Mouse (Mus musculus) left cerebral cortex, adult 18-20 months (tissue): ENCODE results near the gene Dnah12. TPM values are rescaled to one million over a fixed set of nuclear protein-coding genes. Genes with fewer than 3 reads are reported as not detected.
A peak's percentile ranks its signal among the peaks of the same experiment; 100 is the strongest.
"Not testable (repeated sequence)": the region's sequence is repeated elsewhere in the genome, so short reads cannot be mapped to it uniquely, and the experiment has no call there.

Experiments
- DNase-seq, 2 experiments: peaks; one replicate each; pipeline ENCODE4 v3.0.0; 2021 to 2022; ENCODE audit warnings: low spot score in 2 of 2, mixed read lengths in 1 of 2
- total RNA-seq, 2 experiments: library from RNA; stranded (reverse); gene quantifications; 2 replicates each; pipeline ENCODE4 v1.2.3; 2021

Gene Dnah12
- total RNA-seq, 2 experiments from 2014 or later, result 0.21 to 0.26 TPM

GRCm38 (mm10) chr14:26705246-26705645 lies 12.2 kb downstream of the Dnah12 start:
- DNase-seq, result not testable (repeated sequence)

DNA sequence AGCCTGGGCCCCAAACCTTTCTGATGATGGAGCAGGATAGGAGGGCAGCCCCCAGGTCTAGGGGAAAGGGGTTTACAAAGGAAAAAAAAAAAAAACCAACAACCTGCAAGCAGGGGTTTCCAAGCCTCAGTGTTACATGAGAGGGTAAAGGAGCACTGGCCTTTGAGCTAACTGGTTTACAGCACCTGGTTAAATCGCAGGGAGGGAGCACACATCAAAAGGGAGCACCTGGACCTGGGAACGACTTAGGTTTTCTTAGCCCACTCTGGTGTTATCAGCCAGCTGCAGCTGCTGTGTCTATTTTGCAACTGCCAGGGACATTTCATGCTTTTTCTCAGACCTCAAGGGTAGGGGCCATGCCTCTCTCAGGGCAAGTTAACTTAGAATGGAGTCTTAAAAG lies 26.6 kb downstream of the Dnah12 start:
- DNase-seq, result not testable (repeated sequence)

GRCm38 (mm10) chr14:26724898-26725297 lies 31.8 kb downstream of the Dnah12 start:
- no peak for DNase-seq

- DNase-seq, result no peak
Observed at GRCm38 (mm10) chr14:26758566-26758965, 65.5 kb downstream of the Dnah12 start.

GRCm38 (mm10) chr14:26764827-26765226 lies 71.8 kb downstream of the Dnah12 start:
- no peak for DNase-seq

GRCm38 (mm10) chr14:26768195-26768594 lies 75.1 kb downstream of the Dnah12 start:
- DNase-seq, result no peak

- DNase-seq, result no peak
Observed at GRCm38 (mm10) chr14:26773536-26773935, 80.5 kb downstream of the Dnah12 start.

DNA sequence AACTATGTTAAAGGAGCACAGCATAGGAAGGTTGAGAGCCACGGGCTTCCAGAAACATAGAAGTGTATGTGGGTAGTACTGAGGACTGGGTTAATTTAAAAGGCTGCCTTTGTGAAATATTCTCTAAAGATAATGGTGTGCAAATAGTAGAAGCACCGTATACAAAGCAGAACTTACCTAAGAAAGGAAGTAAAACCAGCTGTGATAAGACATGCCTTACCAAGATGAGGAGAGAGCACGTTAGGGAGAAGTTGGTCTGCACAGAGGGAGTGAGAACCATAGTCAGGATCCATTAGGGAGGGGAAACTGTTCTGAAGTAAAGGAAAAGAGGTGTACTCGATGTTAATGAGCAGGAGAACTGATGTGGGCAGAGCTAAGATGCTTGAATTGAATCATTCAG lies 90.7 kb downstream of the Dnah12 start:
- DNase-seq, result no peak

GRCm38 (mm10) chr14:26785695-26786094 lies 92.6 kb downstream of the Dnah12 start:
- peak; percentile 3 to 4 for DNase-seq

- DNase-seq, result no peak
Observed at GRCm38 (mm10) chr14:26794431-26794830, 101.4 kb downstream of the Dnah12 start.

GRCm38 (mm10) chr14:26798330-26798729 lies 105.3 kb downstream of the Dnah12 start:
- DNase-seq, result no peak

- DNase-seq, result no peak
Observed at GRCm38 (mm10) chr14:26799286-26799685, 106.2 kb downstream of the Dnah12 start.

DNA sequence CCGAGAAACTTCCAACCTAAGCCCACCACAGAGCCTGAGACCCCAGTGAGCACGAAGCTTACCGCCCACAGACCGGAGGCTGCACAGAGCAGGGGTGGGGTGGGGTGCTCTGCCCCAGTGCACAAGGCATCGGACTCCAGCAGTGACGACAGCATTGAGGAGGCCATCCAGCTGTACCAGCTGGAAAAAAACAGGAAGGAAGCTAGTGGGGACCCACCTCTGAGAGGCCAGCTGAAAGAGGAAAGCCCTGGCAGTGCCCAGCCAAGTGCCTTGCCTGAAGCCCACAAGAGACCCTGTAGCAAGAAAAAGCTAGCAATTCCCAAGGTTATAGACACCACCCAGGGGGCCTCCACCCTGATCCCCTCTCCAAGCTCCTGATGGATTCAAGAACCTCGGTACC lies 112.4 kb downstream of the Dnah12 start:
- no peak for DNase-seq

- no peak for DNase-seq
Observed at GRCm38 (mm10) chr14:26812734-26813133, 119.7 kb downstream of the Dnah12 start.

- DNase-seq, result no peak
Observed at GRCm38 (mm10) chr14:26813871-26814270, 120.8 kb downstream of the Dnah12 start.

GRCm38 (mm10) chr14:26814908-26815307 lies 121.8 kb downstream of the Dnah12 start:
- DNase-seq, result no peak

DNA sequence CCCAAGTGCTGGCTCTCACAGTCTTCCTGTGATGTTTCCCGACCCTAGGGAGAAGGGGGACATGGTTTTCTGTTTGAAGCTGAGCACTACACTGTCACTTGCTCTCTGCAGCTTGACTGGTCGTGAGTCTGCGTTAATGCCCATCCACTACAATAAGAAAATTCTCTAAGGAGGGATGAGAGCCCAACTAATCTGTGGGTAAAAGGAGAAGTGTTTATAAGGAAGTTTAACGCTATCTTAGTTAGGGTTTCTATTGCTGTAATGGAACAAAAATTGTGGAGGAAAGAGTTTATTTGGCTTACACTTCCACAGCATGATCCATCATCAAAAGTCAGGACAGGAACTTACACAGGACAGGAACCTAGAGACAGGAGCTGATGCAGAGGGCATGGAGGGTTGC lies 123.7 kb downstream of the Dnah12 start:
- no peak for DNase-seq

DNA sequence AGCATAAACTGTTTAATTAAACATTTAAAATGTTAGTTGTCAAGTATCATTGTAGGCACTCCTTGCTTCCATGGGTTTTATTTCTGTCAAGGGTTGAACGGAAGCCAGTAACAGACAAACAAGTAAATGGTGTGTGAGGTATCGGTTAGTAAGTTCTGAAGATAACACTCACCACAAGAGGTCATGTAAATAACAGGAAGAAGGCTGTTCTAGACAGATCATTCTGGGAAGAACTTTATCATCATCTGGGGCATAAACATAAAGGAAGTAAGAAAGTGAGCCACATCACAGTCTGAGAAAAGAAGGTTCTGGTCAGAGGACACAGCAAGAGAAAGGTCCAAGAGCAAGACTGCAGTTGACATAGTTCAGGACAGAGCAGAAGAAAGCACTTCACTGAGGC lies 132.9 kb downstream of the Dnah12 start:
- DNase-seq, result no peak

DNA sequence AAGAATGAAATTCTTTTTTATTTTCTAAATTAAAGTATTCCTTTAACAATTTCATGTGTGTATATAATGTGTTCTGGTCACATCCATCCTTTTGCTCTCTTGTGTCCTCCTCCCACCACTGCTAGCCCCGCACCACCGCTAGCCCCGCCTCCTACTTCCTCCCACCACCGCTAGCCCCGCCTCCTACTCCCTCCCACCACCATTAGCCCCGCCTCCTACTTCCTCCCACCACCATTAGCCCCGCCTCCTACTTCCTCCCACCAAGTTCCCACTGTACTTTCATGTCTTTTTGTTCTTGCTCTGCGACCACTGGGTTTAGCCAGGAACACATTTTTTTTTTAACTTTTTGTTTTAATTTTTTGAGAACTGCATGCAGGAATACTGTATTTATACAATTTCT lies 160.0 kb downstream of the Dnah12 start:
- DNase-seq, result no peak

DNA sequence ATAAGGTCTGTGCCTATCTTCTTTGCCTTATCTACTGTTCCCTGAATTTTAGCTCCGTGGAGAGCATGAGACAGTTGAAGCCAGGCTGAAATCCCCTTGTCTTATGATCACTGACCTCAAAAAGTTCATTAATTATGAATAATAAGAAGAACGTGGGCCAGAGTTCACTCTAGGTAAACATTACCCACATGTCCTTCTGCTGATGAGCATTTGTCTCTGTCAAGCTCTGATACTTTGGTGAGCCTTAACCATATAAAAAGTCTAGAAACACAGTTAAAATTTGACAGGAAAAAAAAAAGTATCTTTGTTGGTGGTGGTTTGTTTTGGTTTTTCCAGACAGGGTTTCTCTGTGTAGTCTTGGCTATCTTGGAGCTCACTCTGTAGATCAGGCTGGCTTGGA lies 161.0 kb downstream of the Dnah12 start:
- DNase-seq, result no peak

- DNase-seq, result no peak
Observed at GRCm38 (mm10) chr14:26858364-26858763, 165.3 kb downstream of the Dnah12 start.

- DNase-seq, result no peak
Observed at GRCm38 (mm10) chr14:26859024-26859423, 165.9 kb downstream of the Dnah12 start.

DNA sequence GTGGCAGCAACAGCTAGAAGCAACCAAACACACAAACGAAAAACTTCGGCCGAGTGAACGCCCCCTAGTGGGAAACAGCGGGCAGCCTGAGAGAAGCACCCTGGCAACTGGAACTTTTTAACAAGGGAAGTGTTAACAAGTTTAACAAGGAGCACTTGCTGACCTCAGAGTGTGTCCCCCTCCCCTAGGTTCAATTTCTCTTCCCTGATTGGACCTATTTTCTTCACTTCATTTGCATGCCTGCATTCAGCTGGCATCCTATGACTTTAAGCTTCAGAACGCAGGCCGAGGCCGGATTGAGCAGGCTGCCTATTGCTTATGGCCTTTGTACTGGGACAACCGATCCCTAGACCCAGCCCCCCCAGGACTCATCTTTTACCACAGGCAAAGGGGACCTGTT lies 174.3 kb downstream of the Dnah12 start:
- DNase-seq, result no peak

GRCm38 (mm10) chr14:26868299-26868698 lies 175.2 kb downstream of the Dnah12 start:
- DNase-seq, result no peak
